Mouse (Mus musculus) neural tube, embryonic 11.5 days (tissue): Measurements from ENCODE around the gene Cyld. TPM values are rescaled to one million over a fixed set of nuclear protein-coding genes. Genes with fewer than 3 reads are reported as not detected.

Experiments
- ATAC-seq: fragments of 200-750 bp; cut with Nextera tagmentation; 2 replicates; pipeline ENCODE4 v1.8.0; 2017; ENCODE audit warnings: moderate number of reproducible peaks, mild to moderate bottlenecking, moderate TSS enrichment, moderate library complexity; ENCODE audit not compliant: insufficient read depth, low FRiP score, low TSS enrichment
- DNase-seq: peaks from one replicate; pipeline ENCODE4 v3.0.0-alpha.2; 2015; ENCODE audit warnings: low spot score
- H3K27ac ChIP-seq: fragments of 300-500 bp; sonication (generic); 2 replicates; pipeline ENCODE4 v1.5.1; 2014; ENCODE audit warnings: low read depth, mild to moderate bottlenecking, low read length
- H3K27me3 ChIP-seq: fragments of 300-500 bp; sonication (generic); 2 replicates; pipeline ENCODE4 v1.6.1; 2014; ENCODE audit warnings: mild to moderate bottlenecking, low read length, mixed read lengths; ENCODE audit not compliant: control insufficient read depth, insufficient read depth
- H3K36me3 ChIP-seq: fragments of 300-500 bp; sonication (generic); 2 replicates; pipeline ENCODE4 v1.6.1; 2014; ENCODE audit warnings: mild to moderate bottlenecking, low read length, moderate library complexity, mixed read lengths; ENCODE audit not compliant: control insufficient read depth, insufficient read depth
- H3K4me1 ChIP-seq: fragments of 300-500 bp; sonication (generic); 2 replicates; pipeline ENCODE4 v1.6.1; 2014; ENCODE audit warnings: low read length, mixed read lengths; ENCODE audit not compliant: control insufficient read depth, insufficient read depth
- H3K4me2 ChIP-seq: fragments of 300-500 bp; sonication (generic); 2 replicates; pipeline ENCODE4 v1.6.1; 2014; ENCODE audit warnings: low read depth, mild to moderate bottlenecking, moderate library complexity
- H3K4me3 ChIP-seq: fragments of 300-500 bp; sonication (generic); 2 replicates; pipeline ENCODE4 v1.5.1; 2014; ENCODE audit warnings: low read depth, low read length
- H3K9ac ChIP-seq: fragments of 300-500 bp; sonication (generic); 2 replicates; pipeline ENCODE4 v1.6.1; 2014; ENCODE audit warnings: mild to moderate bottlenecking, low read length
- H3K9me3 ChIP-seq: fragments of 300-500 bp; sonication (generic); 2 replicates; pipeline ENCODE4 v1.6.1; 2016; ENCODE audit warnings: low read length; ENCODE audit not compliant: control insufficient read depth
- WGBS: fragments of 180-500 bp; shearing (Covaris S2); extraction: QIAGEN DNeasy Blood & Tissue Kit; methylation state at CpG from one replicate; pipeline ENCODE4 v1.1.7; 2014; 5-methylcytosine and 5-hydroxymethylcytosine counted together
- polyA plus RNA-seq: library from polyadenylated mRNA; unstranded; fragments of >200 nt; fragmentation: Nextera tagmentation; extraction: Ambion mirVana; gene quantifications from 2 replicates; pipeline ENCODE4 v1.2.1, GENCODE M21; 2014

Cyld gene
- polyA plus RNA-seq, 1 experiment from 2014 or later: 15.7 TPM

DNA sequence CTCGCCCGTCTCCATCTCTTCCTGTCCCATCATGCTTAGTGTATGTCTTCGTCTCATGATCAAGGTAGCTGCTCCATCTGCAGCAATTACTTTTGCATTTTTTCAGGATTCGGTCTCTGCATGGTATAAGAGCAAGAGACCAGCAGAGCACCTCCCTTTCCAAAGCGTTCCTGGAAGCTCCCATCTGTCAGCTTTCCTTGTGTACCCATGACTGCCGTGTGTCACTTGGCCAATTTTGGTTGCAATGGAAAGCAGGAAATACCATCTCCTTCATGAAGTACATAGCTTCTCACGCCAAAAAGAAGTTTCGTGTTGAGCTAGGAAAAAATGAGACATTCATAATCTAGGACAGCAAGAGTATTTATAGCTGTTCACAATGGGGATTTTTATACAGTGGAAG lies 15.8 kb upstream of the Cyld start:
- 90% methylated on average over 8 of the region's 8 CpGs for WGBS
- ATAC-seq (no peak), DNase-seq (no peak)
- H3K9ac ChIP-seq: no peak overlapping the region
- no peaks in the 10 kb centered on the region for H3K27me3 ChIP-seq
- H3K27ac ChIP-seq: no peak overlapping the region
- no peaks in the 10 kb centered on the region for H3K36me3 ChIP-seq
- H3K4me1 ChIP-seq: no peaks in the 10 kb centered on the region
- no peak overlapping the region for H3K4me3 ChIP-seq
- H3K9me3 ChIP-seq: no peaks in the 10 kb centered on the region
- H3K4me2 ChIP-seq: no peak overlapping the region

DNA sequence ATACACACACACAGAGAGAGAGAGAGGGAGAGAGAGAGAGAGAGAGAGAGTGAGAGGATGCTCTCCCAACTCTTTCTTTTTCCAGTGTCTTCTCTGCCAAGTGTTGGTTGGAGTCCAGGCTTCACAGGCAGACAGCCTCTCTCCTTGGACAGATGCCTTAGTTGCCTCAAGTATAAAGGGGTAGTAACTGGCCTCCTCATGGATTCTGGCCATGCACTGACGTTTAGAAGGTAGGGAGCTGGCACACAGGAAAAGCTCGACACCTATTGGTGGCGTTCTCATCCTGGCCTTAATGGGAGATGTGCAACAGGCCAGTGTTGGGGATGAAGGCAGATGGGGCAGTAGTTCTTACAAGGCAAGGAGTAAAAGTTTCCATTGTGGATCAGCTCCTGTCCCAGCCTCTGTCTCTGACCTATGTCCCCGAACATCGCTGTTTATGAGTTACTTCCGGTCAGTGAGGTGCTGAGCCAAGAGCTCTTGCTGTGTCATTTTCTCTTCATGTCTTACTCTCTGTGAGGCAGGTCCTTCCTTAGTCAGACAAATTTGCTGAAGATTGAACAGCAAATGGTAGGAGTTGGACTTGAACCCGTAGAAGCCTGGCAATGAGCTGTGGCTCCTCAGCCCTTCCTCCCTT lies 13.1 kb upstream of the Cyld start:
- ATAC-seq (no peak), DNase-seq (no peak)
- Histone ChIP-seq H3K9me3 (no peaks in the 10 kb centered on the region), H3K4me1 (no peaks in the 10 kb centered on the region), H3K4me2 (no peak overlapping the region), H3K27me3 (no peaks in the 10 kb centered on the region), H3K9ac (no peak overlapping the region), H3K4me3 (no peak overlapping the region), H3K36me3 (no peaks in the 10 kb centered on the region), H3K27ac (no peak overlapping the region)
- WGBS: 90% methylated on average over 7 of the region's 7 CpGs

DNA sequence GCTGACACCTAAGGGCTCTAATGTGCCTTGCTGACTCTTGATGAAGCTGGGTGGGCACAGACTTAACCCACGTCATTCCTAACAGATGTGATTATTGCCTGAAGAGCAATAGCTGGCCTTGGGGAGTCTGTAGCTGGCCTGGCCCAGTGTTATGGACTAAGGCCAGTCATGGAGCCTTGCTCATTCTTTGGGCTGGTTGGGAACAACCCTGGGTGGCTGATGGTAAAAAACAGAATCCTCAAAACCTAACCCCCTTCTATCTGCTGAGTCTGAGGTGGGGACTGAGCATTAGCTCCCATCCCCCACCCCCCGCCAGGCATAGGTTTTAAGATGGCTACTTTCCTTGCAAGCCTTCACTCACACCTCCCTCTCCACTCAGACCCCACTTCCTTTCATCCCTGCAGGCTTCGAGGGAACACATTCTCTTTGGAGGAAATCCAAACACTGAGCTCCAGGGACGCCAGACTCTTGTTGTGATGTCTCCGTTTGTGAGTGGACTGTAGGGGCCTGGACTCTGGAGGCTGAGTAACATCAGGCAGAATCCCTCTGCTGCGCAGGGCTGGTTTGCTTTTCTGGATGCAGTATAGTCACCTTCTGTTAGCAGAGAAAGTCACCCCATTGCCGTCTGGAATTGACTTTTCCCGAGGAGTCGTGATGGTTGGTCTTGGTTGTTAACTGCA lies 10.5 kb upstream of the Cyld start:
- DNase-seq (no peak), ATAC-seq (no peak)
- 65% methylated on average over 9 of the region's 9 CpGs for WGBS
- Histone ChIP-seq H3K4me1 (no peaks in the 10 kb centered on the region), H3K9ac (no peak overlapping the region), H3K27me3 (no peaks in the 10 kb centered on the region), H3K9me3 (no peaks in the 10 kb centered on the region), H3K4me2 (no peak overlapping the region), H3K27ac (no peak overlapping the region), H3K36me3 (no peaks in the 10 kb centered on the region), H3K4me3 (no peak overlapping the region)

DNA sequence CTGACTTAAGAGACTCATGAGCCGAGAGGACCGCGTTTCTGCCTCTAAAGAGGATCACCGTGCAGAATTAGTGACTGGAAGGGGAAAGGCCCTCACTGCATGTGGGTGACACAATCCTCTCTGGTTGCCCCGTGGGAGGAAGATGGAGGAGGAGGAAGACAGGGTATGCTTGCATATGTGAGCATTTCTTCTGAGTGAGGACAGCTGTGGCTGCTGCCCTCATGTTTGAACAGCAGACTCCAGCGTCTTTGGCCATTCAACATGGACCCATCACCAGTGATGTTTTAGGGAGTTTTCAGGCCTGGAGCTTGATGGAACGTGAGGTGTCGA lies 10.0 kb upstream of the Cyld start:
- Histone ChIP-seq H3K9me3 (no peaks in the 10 kb centered on the region), H3K27ac (no peak overlapping the region), H3K9ac (no peak overlapping the region), H3K4me1 (no peaks in the 10 kb centered on the region), H3K4me3 (no peak overlapping the region), H3K27me3 (no peaks in the 10 kb centered on the region), H3K36me3 (no peaks in the 10 kb centered on the region), H3K4me2 (no peak overlapping the region)
- 84% methylated on average over 8 of the region's 8 CpGs for WGBS
- no peak for ATAC-seq
- DNase-seq: no peak

DNA sequence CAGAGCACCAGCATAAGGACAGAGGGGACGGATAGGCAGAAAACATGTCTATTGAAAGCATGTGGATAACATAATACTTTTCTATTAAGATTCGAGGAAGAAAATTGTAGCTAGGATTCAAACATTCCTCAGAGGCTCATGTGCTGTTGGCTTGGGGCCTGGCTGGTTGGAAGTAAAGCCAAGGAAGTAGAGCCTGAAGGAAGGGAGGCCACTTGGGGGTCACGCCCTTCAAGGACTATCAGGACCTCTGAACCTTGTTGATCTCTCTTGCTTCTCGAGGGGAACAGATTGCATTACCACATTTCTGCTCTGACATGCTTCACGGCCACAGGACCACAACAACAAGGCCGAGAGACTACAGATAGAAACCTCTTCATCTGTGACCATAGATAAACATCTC lies 7.7 kb upstream of the Cyld start:
- no peak for DNase-seq
- no peak overlapping the region for H3K4me2 ChIP-seq
- WGBS: 73% methylated on average over 6 of the region's 6 CpGs
- no peaks in the 10 kb centered on the region for H3K9me3 ChIP-seq
- no peak overlapping the region for H3K27ac ChIP-seq
- no peak for ATAC-seq
- no peaks in the 10 kb centered on the region for H3K36me3 ChIP-seq
- no peaks in the 10 kb centered on the region for H3K4me1 ChIP-seq
- H3K4me3 ChIP-seq: no peak overlapping the region
- no peak overlapping the region for H3K9ac ChIP-seq
- no peaks in the 10 kb centered on the region for H3K27me3 ChIP-seq

DNA sequence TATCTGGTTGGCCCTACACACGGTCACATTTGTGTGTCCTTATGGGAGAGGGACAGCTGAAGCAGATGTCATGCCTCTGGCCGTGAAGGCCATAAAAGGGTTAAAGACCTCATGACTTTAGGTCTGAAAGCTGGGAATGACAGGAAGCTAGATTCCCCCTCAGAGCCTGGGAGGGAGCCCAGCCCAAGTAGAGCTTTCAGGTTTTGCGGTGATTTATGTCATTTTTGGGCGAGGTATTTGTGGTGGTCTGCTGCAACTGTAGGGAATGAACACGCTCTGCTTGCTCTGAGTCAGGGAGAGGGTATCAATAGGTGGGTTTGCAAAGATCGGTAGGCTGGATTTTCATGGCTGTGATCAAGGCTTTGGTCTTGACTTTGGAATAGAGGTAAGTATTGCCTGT lies 6.9 kb upstream of the Cyld start:
- H3K9ac ChIP-seq: no peak overlapping the region
- DNase-seq (no peak), ATAC-seq (no peak)
- H3K27ac ChIP-seq: no peak overlapping the region
- no peak overlapping the region for H3K4me3 ChIP-seq
- WGBS: 80% methylated on average over 6 of the region's 6 CpGs
- no peaks in the 10 kb centered on the region for H3K9me3 ChIP-seq
- H3K4me1 ChIP-seq: no peaks in the 10 kb centered on the region
- H3K4me2 ChIP-seq: no peak overlapping the region
- no peaks in the 10 kb centered on the region for H3K27me3 ChIP-seq
- H3K36me3 ChIP-seq: no peaks in the 10 kb centered on the region

DNA sequence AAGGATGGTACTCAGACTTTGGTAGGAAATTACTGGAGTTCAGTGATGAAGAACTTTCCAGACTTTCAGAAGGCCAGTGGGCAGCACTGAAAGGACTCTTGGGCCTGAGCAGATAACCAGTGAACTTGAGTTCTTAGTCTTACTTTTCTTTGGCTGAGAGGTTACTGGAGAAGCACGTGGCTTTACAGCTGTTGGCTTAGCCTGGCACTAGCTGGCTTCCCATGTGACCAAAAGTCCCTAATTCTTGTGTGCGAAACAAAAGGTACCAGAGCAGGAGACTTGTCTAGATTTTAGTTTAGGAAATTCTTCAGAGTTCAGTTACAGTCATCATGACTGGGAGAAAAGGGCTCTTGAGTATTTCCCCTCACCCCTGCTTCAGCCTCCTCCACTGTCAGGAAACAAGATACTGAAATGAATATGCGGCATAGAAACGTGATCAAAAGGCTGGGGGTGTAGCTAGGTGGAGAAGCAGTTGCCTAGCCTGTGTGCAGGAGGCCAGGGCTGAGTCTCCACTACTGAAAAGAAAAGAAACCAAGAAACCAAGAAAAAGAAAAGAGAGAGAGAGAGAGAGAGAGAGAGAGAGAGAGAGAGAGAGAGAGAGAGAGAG lies 5.4 kb upstream of the Cyld start:
- 50% methylated on average over 4 of the region's 4 CpGs for WGBS
- Histone ChIP-seq H3K27ac (no peak overlapping the region), H3K9ac (no peak overlapping the region), H3K4me2 (no peak overlapping the region), H3K27me3 (no peaks in the 10 kb centered on the region), H3K36me3 (no peaks in the 10 kb centered on the region), H3K9me3 (no peaks in the 10 kb centered on the region), H3K4me3 (no peak overlapping the region), H3K4me1 (no peaks in the 10 kb centered on the region)
- no peak for ATAC-seq
- DNase-seq: no peak

DNA sequence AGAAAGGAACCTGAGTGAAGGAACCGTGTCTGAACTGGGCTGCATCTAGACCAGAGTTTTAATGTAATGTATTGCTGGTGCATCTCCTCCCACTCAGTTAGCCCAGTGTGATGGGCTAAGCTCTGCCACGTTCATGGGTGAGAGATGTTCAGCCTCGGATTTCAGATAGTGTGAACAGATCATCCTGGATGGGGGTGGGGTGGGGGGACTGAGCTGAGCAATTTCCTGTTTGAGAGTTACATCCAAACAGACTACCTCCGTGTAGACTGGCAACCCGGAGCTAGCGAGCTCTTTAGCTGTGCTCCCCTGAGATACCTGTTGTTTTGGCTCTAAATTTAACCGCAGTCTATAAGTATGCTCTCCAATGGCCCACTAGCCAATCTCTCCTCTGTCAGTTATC lies 4.9 kb upstream of the Cyld start:
- WGBS: 46% methylated on average over 7 of the region's 7 CpGs
- no peaks in the 10 kb centered on the region for H3K9me3 ChIP-seq
- no peak overlapping the region for H3K9ac ChIP-seq
- no peaks in the 10 kb centered on the region for H3K27me3 ChIP-seq
- H3K27ac ChIP-seq: no peak overlapping the region
- ATAC-seq (no peak), DNase-seq (no peak)
- H3K36me3 ChIP-seq: no peaks in the 10 kb centered on the region
- no peaks in the 10 kb centered on the region for H3K4me1 ChIP-seq
- no peak overlapping the region for H3K4me2 ChIP-seq
- H3K4me3 ChIP-seq: no peak overlapping the region

DNA sequence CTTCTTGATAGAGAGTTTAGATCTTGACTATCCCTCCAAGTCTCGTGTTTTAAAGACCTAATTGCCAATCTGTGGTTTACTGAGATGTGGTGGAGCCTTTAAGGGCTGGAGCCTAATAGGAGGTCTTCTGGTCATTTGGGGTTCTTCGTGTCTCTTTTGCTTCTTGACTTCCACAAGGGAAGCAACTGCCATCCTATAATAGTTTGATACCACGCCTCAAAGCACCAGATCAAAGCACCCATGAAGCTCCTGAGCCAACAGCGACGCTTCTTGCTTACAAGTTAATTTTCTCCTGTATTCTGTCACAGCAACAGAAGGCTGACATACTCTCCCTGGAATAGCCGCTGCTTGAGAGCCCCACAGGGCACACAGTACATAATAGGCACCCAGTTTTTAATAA lies 4.0 kb upstream of the Cyld start:
- DNase-seq (no peak), ATAC-seq (no peak)
- Histone ChIP-seq H3K36me3 (no peaks in the 10 kb centered on the region), H3K27me3 (no peaks in the 10 kb centered on the region), H3K9ac (no peak overlapping the region), H3K4me3 (no peak overlapping the region), H3K27ac (no peak overlapping the region), H3K9me3 (no peaks in the 10 kb centered on the region), H3K4me1 (0 out of 2 replicates have a peak, but pooled peaks cover 3% of the 10 kb centered on the region), H3K4me2 (no peak overlapping the region)
- WGBS: 84% methylated on average over 6 of the region's 6 CpGs
